Mouse (Mus musculus) retina, postnatal 1 day (tissue): ENCODE measurements around the gene Spock3.
"Not testable (repeated sequence)": the region's sequence is repeated elsewhere in the genome, so short reads cannot be mapped to it uniquely, and the experiment has no call there.

ENCODE experiments used
- DNase-seq: peaks from one replicate; pipeline ENCODE4 v3.0.0-alpha.2; 2012

Spock3 gene

DNA sequence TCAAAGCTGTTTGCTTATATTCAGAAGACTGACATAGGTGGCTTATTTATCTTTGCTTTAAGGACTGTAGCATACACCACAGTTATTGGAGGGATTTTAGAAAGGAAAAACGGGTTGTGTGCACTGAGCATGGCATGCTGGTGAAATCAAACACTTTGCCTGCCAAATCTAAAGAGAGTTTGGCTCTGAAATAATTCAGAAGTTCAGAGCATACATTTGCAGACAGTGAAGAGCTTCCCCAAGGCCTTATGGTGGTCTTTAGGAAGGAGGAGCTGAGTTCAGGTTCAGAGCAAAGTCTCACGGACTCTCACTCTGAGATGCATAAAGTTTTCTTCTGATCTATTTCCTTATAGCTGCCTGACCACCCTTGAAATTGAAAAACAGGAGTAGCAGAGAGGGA, at the start of gene Spock3:
Gene Spock3, plus strand, starts transcription at position 301 of the 400 bp plus-strand sequence.
- no peak for DNase-seq

DNA sequence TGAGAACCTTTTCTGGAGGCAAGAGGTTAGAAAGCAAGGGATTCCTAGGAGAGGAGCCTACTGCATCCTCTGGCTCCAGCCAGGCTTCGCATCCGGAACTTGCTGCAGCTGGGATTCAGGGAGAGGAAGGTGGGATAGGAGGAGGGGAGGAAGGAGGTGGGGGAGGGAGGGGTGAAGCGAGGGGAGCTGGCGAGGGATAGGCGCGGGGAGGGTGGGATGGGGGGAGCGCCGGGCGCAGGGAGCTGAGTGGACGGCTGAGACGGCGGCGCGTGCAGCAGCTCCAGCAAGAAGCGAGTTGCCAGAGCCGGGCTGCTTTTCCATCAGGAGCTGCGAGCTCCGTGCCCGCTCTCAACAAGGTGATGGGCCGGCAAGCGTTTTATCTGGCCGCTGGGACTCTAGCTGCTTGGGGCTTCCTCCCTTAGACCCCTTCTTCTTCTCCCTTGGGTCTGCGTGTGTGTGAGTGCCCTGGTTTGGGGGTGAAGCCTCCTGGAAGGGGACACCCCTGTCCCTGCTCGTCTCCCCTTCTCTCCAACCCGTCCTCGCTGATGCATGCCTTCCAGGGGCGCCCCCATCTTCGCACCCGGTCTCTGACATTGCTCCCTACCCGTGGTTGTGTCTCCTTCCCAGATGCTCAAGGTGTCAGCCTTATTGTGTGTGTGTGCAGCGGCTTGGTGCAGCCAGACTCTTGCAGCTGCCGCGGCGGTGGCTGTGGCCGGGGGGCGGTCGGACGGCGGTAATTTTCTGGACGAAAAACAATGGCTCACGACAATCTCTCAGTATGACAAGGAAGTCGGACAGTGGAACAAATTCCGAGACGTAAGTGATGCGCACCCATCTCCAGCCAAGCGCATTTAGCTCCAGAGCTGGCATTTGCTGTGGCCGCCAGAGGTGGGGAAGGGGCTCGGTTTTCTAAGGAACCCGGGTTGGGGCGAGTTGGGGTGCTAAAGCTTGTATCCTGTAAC, 645 bp downstream of the Spock3 start:
- DNase-seq = peak; percentile 73

GRCm38 (mm10) chr8:62952481-62952880, 1.7 kb downstream of the Spock3 start:
- DNase-seq = peak; percentile 41

DNA sequence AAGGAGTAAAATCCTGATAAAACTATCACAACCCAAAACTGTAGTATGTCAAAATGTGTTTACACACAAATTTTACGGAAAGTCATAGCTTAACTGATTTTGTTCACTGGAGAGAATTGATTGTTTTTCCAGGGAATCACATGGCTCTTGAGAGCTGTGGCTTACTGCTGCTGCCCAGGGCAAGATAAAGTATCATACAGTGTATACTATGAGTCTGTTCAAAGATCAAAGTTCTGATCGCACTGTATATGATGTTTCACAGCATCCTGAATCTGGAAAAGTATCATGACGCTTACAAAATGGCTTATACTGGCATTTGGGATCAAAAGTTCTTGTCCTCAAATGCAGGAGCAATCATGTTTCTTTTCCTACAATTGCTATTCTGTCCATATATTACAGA, 11.8 kb downstream of the Spock3 start:
- DNase-seq = no peak

DNA sequence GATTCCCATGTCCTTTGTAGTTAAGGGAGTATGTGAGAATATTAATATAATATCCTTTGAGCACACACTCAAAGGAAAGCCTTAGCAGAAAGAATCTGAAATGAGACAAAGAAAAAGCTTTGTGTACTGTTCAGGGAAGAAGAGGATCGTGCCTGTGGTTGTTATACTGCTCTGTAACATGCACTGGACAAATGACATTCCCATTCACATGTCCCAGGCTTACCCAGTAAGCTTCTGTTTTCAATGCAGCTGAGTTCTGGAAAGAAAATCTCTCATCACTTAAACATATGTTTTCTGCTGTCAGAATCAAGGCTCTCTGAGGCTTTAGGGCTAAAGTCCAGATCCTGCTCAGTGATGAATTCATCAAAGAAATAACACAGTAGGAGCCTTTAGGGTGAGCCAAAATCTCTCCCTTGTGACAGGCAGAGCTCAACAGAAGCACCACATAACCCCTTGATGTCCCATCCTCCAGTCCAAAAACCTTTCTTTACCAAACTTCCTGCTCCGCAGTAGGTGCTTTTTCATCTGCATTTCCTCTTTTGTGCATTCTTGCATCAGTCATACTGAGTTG, 19.1 kb downstream of the Spock3 start:
- DNase-seq = no peak

DNA sequence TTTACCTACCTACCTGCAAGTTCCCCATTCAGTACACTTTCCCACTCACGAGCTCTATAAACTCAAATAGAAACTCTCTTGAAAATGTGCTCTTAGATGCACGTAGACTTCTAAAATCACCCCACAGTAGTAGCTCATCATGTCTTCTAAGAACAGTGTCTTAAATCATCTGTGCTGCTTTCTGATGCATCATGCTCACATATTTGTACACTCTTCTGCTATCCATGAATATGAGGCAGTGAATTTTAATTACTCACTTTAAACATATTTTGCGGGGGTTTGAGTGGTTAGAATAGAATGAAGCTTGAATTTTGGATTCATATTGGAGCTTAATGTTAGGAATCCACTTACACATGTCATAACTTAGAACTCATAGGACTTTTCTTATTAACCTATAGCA, 138.2 kb downstream of the Spock3 start:
- no peak for DNase-seq

- DNase-seq = no peak
Observed at GRCm38 (mm10) chr8:63098200-63098599, 147.4 kb downstream of the Spock3 start.

DNA sequence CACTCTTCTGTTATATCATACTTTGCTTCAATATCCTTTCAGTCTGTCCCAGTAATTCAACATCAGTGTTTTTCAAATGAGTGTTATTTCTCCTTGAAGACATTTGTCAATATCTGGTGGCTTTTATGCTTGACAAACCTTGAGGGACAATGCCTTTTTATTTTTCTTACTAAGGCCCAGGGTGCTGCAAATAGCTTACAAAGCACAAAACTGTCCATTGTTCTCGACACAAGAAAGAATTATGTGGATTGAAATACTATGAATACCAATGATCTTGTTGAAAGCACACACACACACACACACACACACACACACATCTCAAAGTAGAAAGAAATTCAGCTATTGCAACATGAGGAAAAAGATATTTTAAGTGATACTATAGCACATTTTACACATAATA, 159.0 kb downstream of the Spock3 start:
- peak; percentile 10 for DNase-seq

DNA sequence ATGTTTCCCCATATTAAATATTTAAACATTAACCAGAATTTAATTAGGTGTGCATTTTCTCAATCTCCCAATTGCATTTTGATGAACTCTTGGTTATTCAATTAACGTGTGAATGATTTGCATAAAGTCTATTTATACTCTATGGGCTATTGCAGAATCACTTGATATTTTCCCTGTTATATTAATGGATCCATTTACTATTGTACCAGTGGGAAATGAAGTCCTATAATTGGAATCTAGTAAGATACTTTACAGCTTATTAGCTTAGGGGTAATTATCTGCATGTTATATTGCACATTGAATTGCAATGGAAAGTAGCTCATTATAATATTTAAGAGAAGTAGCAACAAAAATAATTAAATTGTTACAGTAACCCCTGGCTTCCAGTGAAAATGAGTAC, 162.1 kb downstream of the Spock3 start:
- DNase-seq = no peak

- no peak for DNase-seq
Observed at GRCm38 (mm10) chr8:63120508-63120907, 169.7 kb downstream of the Spock3 start.

DNA sequence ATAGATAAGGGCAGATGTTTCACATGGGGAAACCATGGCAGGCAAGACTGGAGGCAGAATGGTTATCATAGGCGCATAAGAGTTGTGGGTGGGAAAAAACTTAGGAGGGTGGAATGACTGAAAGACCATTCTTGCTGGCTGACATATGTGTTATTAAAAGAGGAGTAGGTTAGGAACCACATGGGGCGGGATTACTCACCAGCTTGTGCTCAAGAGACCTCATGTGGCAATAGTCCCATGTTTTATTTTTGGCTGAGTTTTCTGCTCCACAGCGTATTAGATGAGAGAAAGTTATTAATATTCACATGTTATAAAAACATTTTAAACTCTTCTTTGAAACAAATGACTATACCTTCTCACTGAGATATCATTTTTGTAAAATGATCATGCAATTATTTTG, 184.6 kb downstream of the Spock3 start:
- DNase-seq = no peak

GRCm38 (mm10) chr8:63163861-63164260, 213.1 kb downstream of the Spock3 start:
- DNase-seq = not testable (repeated sequence)

- DNase-seq = no peak
Observed at GRCm38 (mm10) chr8:63165326-63165725, 214.5 kb downstream of the Spock3 start.

DNA sequence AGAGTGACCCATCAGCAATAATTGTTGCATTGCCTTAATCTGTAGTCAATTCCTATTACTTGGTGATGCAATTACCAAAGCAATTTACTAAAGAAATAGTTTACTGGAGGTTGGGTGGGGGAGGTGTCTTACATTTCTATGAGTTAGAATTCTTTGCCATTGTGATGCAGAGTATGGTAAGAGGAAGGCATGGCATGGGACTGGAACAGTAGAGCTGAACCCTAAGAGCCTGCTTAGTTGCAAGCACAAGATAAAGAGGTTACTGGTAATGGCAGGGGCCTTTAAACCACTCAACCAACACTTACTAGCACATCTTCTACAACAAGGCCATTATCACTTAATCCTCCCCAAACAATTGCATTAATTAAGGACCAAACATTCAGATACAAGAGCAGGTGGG, 219.1 kb downstream of the Spock3 start:
- DNase-seq = no peak

GRCm38 (mm10) chr8:63181272-63181671, 230.5 kb downstream of the Spock3 start:
- no peak for DNase-seq

DNA sequence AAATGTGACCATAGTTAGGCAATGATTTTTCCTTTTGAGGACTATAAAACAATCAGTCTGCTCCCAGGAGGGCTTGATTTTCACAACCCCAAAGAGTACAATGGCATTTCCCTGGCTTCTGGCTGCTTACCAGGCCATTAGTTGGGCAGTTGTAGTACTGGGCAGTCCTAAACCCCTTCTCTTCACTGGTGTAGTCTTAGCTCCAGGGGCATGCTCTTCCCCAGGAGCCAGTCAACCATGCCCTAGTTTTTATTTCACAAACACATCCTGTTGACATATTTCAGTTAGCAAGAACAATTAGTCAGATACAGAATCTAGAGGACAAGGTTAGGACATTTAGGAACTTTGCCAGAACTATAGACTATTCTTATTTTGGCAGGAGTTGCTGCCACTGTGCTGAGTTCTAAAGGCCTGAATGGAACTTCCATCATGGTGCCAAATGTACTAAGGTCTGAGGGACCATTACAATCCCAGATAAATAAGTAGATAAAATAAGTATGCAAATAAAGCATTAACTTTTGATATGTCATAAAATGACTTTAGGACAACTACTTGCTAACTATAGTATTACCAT, 308.1 kb downstream of the Spock3 start:
- no peak for DNase-seq

- DNase-seq = peak; percentile 71
Observed at GRCm38 (mm10) chr8:63262516-63262915, 311.7 kb downstream of the Spock3 start.

- no peak for DNase-seq
Observed at GRCm38 (mm10) chr8:63335366-63335765, 384.6 kb downstream of the Spock3 start.

- no peak for DNase-seq
Observed at GRCm38 (mm10) chr8:63368580-63368979, 417.8 kb downstream of the Spock3 start.

- no peak for DNase-seq
Observed at GRCm38 (mm10) chr8:63397659-63398058, 446.9 kb downstream of the Spock3 start.
